Mouse (Mus musculus) neural tube, embryonic 13.5 days (tissue): ENCODE measurements around the gene Tagln3. TPM values are rescaled to one million over a fixed set of nuclear protein-coding genes. Genes with fewer than 3 reads are reported as not detected.

Experiments used
- ATAC-seq: fragments of 200-750 bp; cut with Nextera tagmentation; 2 replicates; pipeline ENCODE4 v1.8.0; 2017; ENCODE audit warnings: low read depth, mild to moderate bottlenecking, moderate TSS enrichment, moderate library complexity
- H3K27ac ChIP-seq: fragments of 300-500 bp; sonication (generic); replicated peaks from 2 replicates; pipeline ENCODE4 v1.5.1; 2015; ENCODE audit warnings: moderate library complexity, mild to moderate bottlenecking, inconsistent platforms
- H3K27me3 ChIP-seq: fragments of 300-500 bp; sonication (generic); 2 replicates; pipeline ENCODE4 v1.6.1; 2015; ENCODE audit warnings: mild to moderate bottlenecking, inconsistent platforms
- H3K36me3 ChIP-seq: fragments of 300-500 bp; sonication (generic); 2 replicates; pipeline ENCODE4 v1.6.1; 2015; ENCODE audit warnings: mild to moderate bottlenecking, inconsistent platforms
- H3K4me1 ChIP-seq: fragments of 300-500 bp; sonication (generic); replicated peaks from 2 replicates; pipeline ENCODE4 v1.6.1; 2015; ENCODE audit warnings: inconsistent platforms
- H3K4me2 ChIP-seq: fragments of 300-500 bp; sonication (generic); 2 replicates; pipeline ENCODE4 v1.6.1; 2015; ENCODE audit warnings: inconsistent platforms, mild to moderate bottlenecking, moderate library complexity
- H3K4me3 ChIP-seq: fragments of 300-500 bp; sonication (generic); 2 replicates; pipeline ENCODE4 v1.5.1; 2015; ENCODE audit warnings: mild to moderate bottlenecking, inconsistent platforms
- H3K9ac ChIP-seq: fragments of 300-500 bp; sonication (generic); 2 replicates; pipeline ENCODE4 v1.6.1; 2015; ENCODE audit warnings: moderate library complexity, mild to moderate bottlenecking, inconsistent platforms
- H3K9me3 ChIP-seq: fragments of 300-500 bp; sonication (generic); 2 replicates; pipeline ENCODE4 v1.6.1; 2016; ENCODE audit warnings: inconsistent platforms
- WGBS: fragments of 180-500 bp; shearing (Covaris S2); methylation state at CpG from one replicate; pipeline ENCODE4 v1.1.7; 2015; 5-methylcytosine and 5-hydroxymethylcytosine counted together
- polyA plus RNA-seq: library from polyadenylated mRNA; unstranded; fragments of >200 nt; fragmentation: Nextera tagmentation; extraction: Ambion mirVana; gene quantifications from 2 replicates; pipeline ENCODE4 v1.2.1, GENCODE M21; 2015

Gene Tagln3
- polyA plus RNA-seq, 1 experiment from 2014 or later = 732 TPM

DNA sequence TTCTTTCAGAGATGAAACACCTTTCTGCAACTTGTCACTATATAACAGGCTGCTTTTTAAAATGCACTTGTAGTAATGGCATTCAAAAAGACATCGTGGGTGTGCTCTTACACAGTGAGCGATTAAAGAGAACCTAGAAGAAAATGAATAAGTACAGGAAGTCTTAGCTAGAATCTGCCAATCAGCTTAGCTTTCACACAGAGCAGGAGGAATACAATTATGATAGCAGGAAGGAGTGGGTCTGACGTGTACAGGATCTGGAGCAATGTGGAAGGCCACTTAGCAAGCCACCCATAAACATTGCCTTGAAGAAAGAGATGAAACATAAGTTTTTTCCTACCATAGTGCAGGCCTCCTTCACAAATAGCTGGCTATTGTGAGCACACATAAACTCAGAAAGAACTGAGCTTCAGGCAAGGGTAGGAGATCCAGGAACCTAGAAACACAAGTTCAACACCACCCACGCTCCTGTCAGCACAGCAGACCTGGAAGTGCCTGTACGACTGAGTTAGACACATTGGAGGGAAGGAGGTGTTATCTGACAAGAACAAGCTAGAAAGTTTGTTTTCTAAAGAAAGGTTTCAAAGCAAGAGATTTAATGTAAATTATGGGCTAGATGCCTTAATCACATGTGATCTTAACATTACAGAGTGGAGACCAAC, 9.8 kb downstream of the Tagln3 start:
- no peak overlapping the region for H3K4me3 ChIP-seq
- H3K4me1 ChIP-seq = peaks cover 33% of the 10 kb centered on the region
- no peak overlapping the region for H3K27ac ChIP-seq
- H3K4me2 ChIP-seq = no peak overlapping the region
- no peak for ATAC-seq
- no peak overlapping the region for H3K9ac ChIP-seq
- H3K9me3 ChIP-seq = no peaks in the 10 kb centered on the region
- peaks cover 85% of the 10 kb centered on the region for H3K36me3 ChIP-seq
- WGBS = 86% methylated on average over 5 of the region's 5 CpGs
- H3K27me3 ChIP-seq = no peaks in the 10 kb centered on the region

DNA sequence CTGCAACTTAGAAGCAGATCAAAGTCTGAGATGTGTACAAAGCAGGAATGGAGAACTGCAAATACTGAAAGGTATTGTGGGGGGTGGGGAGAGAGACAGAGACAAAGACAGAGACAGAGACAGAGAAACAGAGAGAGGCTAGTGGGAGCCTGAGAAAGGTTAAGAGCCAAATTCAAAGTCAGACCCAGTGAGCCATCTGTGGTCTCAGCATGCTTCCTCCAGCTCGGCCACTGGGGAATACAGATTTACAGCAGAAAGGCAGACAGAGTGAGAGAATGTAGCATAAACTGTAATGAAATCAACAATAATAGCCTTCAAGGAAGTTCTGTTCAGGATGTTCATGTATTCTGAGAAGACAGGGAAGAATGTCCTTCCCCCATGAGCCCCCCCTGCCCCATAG, 10.5 kb downstream of the Tagln3 start:
- WGBS = 80% methylated on average over 1 of the region's 1 CpGs
- no peak overlapping the region for H3K4me2 ChIP-seq
- H3K27ac ChIP-seq = 0 out of 2 replicates have a peak overlapping the region, but pooled peaks have one; percentile 7
- H3K4me1 ChIP-seq = peaks cover 26% of the 10 kb centered on the region; the same call in 1 of the 2 replicates
- ATAC-seq = no peak
- no peaks in the 10 kb centered on the region for H3K9me3 ChIP-seq
- peaks cover 83% of the 10 kb centered on the region for H3K36me3 ChIP-seq
- H3K27me3 ChIP-seq = no peaks in the 10 kb centered on the region
- H3K9ac ChIP-seq = no peak overlapping the region
- no peak overlapping the region for H3K4me3 ChIP-seq

DNA sequence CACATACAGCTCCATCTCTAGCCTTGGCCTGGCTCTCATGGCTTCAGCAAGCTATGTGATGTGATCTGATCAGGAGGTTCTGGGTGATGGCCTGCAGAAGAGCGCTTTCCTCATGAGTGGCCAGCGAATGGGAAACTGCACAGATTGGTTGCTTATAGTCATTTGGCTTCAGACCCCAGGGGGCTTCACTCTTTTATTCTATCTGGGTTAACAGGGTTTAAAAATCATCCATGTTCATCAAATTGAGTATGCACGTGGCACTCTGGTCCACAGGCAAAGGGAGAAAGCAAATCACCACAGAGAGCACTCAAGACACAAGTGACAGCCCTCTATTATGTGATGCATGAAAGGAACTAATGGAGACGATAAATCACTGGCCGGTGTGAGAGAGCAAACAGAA, 11.1 kb downstream of the Tagln3 start:
- Histone ChIP-seq H3K9me3 (no peaks in the 10 kb centered on the region), H3K27me3 (no peaks in the 10 kb centered on the region), H3K4me2 (no peak overlapping the region), H3K9ac (no peak overlapping the region), H3K36me3 (peaks cover 81% of the 10 kb centered on the region), H3K4me3 (no peak overlapping the region), H3K4me1 (peaks cover 23% of the 10 kb centered on the region; the same call in 1 of the 2 replicates), H3K27ac (no peak overlapping the region)
- ATAC-seq = no peak
- 49% methylated on average over 5 of the region's 5 CpGs for WGBS

DNA sequence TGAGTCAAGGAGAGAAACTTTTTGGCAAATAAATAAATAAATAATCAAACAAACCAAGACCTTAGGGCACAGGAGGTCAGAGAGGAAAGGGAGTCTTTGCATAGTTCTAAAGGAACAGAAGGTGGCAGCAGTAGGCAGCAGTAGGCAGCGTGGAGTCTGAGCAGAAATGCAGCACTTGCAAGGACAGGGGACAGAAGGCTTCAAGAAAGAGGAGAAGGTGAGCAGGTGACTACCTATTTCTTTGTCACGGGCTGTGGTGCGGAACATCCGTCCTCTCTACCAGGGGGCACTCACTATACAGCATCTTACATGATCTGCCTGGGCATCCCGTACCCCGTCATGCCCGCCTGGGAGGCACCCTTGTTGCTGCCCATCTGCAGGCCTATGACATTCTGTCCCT, 13.1 kb downstream of the Tagln3 start:
- no peak overlapping the region for H3K4me3 ChIP-seq
- no peaks in the 10 kb centered on the region for H3K9me3 ChIP-seq
- no peak for ATAC-seq
- H3K4me2 ChIP-seq = no peak overlapping the region
- peaks cover 63% of the 10 kb centered on the region for H3K36me3 ChIP-seq
- no peak overlapping the region for H3K27ac ChIP-seq
- H3K4me1 ChIP-seq = peaks cover 23% of the 10 kb centered on the region; the same call in 1 of the 2 replicates
- no peak overlapping the region for H3K9ac ChIP-seq
- no peaks in the 10 kb centered on the region for H3K27me3 ChIP-seq
- WGBS = 74% methylated on average over 7 of the region's 7 CpGs

DNA sequence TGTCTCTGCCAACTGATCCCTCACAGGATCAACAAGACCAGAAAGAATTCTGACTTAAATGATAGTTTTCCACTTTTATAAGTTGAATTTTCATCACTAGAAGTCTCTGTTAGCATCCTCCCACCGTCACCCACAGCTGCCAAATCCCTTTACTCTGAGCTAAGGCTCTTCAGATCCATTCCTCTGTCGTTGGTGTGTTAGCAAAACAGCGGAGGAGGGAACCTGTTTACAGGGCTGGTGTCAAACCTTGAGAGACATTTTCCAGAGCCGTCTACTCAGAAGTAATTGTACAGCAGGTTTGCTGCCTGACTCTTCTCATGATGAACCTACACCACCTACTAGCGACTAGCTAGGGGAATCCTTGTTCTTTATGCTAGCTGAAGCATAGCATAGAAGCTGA, 25.1 kb downstream of the Tagln3 start:
- no peaks in the 10 kb centered on the region for H3K27me3 ChIP-seq
- H3K4me3 ChIP-seq = no peak overlapping the region
- no peak overlapping the region for H3K4me2 ChIP-seq
- no peak overlapping the region for H3K27ac ChIP-seq
- WGBS = 83% methylated on average over 5 of the region's 5 CpGs
- peaks cover 7% of the 10 kb centered on the region for H3K4me1 ChIP-seq
- H3K9me3 ChIP-seq = no peaks in the 10 kb centered on the region
- H3K36me3 ChIP-seq = no peaks in the 10 kb centered on the region
- ATAC-seq = no peak
- no peak overlapping the region for H3K9ac ChIP-seq

DNA sequence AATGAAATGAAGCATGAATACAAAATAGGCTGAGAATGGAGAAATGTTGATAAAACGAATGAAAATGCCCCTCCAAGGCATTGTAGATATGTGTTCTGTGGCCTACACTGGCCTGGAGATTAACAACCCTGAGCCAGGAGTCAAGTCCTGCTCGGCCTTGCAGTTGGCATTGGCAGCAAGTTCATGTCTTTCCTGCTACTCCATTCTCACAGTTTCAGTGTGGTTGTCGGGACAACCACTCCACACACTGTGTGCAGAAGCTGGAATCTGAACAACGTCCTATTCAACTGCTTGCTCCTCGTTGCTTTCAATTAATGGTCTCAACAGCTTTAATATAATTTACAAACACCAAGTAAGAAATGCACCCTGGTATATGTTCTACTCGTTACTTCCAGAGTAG, 26.4 kb downstream of the Tagln3 start:
- ATAC-seq = peak; percentile 60; the same call in 1 of the 2 replicates
- WGBS = 50% methylated on average over 6 of the region's 6 CpGs
- H3K4me3 ChIP-seq = no peak overlapping the region

DNA sequence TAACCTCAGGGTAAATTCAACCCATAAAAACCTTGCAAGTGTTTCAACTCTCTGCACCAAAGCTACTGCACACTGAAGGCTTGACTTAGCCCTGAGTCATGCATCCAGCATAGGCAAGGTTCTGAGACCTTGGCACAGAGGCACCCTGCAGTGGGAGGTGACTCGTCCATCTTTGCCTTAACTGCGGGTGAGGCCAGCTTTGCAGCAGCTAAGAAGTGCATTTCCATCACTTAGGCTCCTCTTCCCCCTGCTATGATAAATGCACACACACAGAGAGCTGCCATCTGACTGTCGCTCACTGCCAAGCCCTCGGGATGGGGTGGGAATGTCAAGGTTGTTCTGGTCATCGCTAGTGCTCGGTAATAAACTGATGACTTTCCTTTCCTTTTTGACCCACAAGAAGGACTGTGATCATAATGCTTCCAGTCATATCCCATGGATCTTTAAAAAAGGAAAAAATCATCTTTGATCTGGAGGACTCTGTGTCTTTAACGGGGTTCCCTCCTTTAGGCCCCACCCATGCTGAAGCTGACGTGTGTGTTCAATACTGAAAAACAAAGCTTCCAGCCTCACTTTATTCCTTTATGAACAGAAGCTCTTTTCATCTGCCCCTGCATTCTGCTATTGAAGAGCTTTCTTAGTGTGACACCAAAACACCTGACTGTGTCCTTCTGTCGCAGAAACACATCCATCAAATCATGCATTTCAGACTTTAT, 28.8 kb downstream of the Tagln3 start:
- Histone ChIP-seq H3K27me3 (no peaks in the 10 kb centered on the region), H3K9ac (no peak overlapping the region), H3K27ac (no peak overlapping the region), H3K9me3 (no peaks in the 10 kb centered on the region), H3K36me3 (no peaks in the 10 kb centered on the region), H3K4me2 (no peak overlapping the region), H3K4me1 (peaks cover 9% of the 10 kb centered on the region), H3K4me3 (no peak overlapping the region)
- WGBS = 67% methylated on average over 9 of the region's 9 CpGs
- peak; percentile 41; the same call in 1 of the 2 replicates for ATAC-seq

More for the DNA sequence above, 26.4 kb downstream of the Tagln3 start:
- H3K27ac ChIP-seq = no peak overlapping the region
- H3K9me3 ChIP-seq = no peaks in the 10 kb centered on the region
- no peaks in the 10 kb centered on the region for H3K27me3 ChIP-seq
- H3K9ac ChIP-seq = no peak overlapping the region
- H3K36me3 ChIP-seq = no peaks in the 10 kb centered on the region
- H3K4me1 ChIP-seq = peaks cover 7% of the 10 kb centered on the region
- H3K4me2 ChIP-seq = no peak overlapping the region

DNA sequence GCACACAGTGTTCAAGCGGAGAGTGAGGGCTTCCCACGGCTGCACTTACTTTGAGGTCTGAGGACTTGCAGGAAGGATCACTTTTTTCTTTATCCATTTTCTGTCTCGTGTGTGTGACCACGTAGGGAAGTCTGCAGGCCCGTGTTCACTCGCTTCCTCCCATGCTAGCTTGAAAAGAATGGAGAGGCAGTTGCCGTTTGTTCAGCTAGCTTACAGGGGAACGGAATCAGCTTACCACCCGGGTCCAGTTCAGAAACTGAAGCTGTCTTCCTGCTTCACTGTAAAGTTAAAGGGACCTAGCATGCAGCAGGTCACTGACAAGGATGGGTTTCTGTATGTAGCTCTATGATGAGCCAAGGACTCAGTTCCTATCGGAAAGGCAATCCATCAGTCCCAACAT, 30.9 kb downstream of the Tagln3 start, which contains the start of gene Tmprss7:
Gene Tmprss7 (minus strand): TSS at position 101 of the 400 bp plus-strand sequence.
- H3K27ac ChIP-seq = no peak within 1 kb of the TSS
- no peak for ATAC-seq
- H3K4me3 ChIP-seq = no peak within 1 kb of the TSS
- peaks cover 17% of the 10 kb centered on the region for H3K4me1 ChIP-seq
- no peak within 1 kb of the TSS for H3K4me2 ChIP-seq
- no peak within 1 kb of the TSS for H3K9ac ChIP-seq
- H3K9me3 ChIP-seq = no peaks in the 10 kb centered on the region
- no peaks in the 10 kb centered on the region for H3K27me3 ChIP-seq
- H3K36me3 ChIP-seq = no peaks in the 10 kb centered on the region
- WGBS = 77% methylated on average over 10 of the region's 10 CpGs

DNA sequence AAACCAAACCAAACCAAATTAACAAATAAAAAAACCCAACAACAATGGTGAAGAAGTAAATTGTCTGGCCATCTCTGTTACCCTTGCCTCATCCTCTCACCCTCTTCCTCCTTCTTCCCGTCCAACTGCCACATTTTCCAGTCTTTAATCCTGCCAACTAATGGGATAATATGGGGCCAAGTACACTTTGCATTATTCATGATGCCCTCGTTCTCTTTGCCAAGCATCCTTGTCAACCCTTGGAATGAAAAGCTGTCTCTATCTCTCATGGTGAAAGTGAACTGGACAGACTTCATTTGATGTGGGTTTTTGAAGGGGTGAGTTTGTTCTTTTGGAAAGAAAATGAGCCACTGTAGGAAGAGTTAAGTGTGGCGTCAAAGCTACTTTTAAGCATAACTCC, 31.6 kb downstream of the Tagln3 start:
- Histone ChIP-seq H3K27me3 (no peaks in the 10 kb centered on the region), H3K9me3 (no peaks in the 10 kb centered on the region), H3K4me1 (peaks cover 17% of the 10 kb centered on the region), H3K9ac (no peak overlapping the region), H3K36me3 (no peaks in the 10 kb centered on the region), H3K4me3 (no peak overlapping the region), H3K4me2 (no peak overlapping the region), H3K27ac (no peak overlapping the region)
- WGBS = 47% methylated on average over 3 of the region's 3 CpGs
- no peak for ATAC-seq

DNA sequence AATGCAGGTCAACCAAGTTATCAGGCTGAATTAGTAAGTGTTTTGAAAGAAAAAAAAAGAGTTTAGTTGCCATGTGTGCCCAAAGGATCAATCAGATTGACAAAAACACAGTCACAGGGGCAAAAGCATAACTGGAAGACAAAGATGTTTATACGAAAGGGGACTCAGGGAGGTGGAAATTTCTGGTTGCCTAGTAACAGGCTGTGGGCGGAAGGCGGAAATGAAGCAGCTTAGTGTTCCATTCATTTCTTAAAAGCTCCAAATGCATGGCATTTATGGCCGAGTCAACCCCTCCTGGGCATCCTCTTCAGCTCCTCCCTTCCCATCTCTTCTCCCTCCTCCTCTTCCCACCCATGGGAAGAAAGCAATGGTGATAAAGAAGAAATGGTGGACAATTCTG, 34.2 kb downstream of the Tagln3 start:
- H3K9ac ChIP-seq = no peak overlapping the region
- H3K4me1 ChIP-seq = peaks cover 12% of the 10 kb centered on the region
- H3K36me3 ChIP-seq = no peaks in the 10 kb centered on the region
- H3K27me3 ChIP-seq = no peaks in the 10 kb centered on the region
- peak; percentile 87; the same call in 1 of the 2 replicates for ATAC-seq
- 12% methylated on average over 4 of the region's 4 CpGs for WGBS
- peak overlapping the region; percentile 24; the same call in 1 of the 2 replicates for H3K4me2 ChIP-seq
- peak overlapping the region; percentile 74 for H3K27ac ChIP-seq
- no peak overlapping the region for H3K4me3 ChIP-seq
- H3K9me3 ChIP-seq = no peaks in the 10 kb centered on the region

DNA sequence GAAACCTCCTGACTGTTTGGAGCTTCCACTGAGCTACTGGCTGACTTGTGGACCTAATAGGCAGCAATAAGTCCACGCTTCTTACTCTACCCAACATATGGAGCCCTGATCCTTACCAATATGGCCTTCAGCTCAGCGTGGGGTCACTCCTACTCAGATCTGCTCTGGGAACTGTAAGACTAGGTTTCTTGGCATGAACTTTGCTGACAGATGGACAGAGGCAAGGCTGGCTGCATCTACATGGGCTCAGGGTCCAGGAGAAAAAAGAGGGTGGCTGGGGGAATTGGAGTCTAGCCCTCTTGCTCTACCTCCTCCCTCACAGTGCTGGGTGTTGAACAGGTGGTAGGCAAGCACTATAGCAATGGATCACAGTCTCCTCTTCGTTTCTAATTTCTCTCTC, 37.6 kb downstream of the Tagln3 start:
- H3K36me3 ChIP-seq = no peaks in the 10 kb centered on the region
- H3K4me1 ChIP-seq = peaks cover 10% of the 10 kb centered on the region
- no peaks in the 10 kb centered on the region for H3K9me3 ChIP-seq
- no peak overlapping the region for H3K4me2 ChIP-seq
- no peaks in the 10 kb centered on the region for H3K27me3 ChIP-seq
- ATAC-seq = no peak
- no peak overlapping the region for H3K4me3 ChIP-seq
- 84% methylated on average over 3 of the region's 3 CpGs for WGBS
- H3K9ac ChIP-seq = no peak overlapping the region
- H3K27ac ChIP-seq = no peak overlapping the region

DNA sequence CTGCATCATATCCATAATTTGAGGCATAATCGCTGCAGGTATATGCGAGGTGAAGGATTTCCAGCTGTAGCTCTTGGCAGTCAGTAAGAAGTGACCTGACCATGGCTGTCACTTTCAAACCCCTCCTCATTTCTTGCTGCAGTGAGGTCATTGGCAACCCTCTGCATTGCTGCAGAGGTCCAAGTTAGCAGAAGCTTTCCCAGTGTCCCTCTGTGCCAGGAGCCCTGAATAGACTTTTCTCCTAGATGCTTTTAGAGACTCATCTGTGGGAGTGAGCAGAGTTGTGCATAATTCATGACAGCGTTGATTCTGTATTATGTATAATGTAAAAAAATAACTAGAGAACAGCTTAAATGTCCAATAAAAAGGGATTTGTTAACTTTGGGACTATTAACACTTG, 39.1 kb downstream of the Tagln3 start:
- H3K4me1 ChIP-seq = peaks cover 5% of the 10 kb centered on the region
- 70% methylated on average over 3 of the region's 3 CpGs for WGBS
- H3K36me3 ChIP-seq = no peaks in the 10 kb centered on the region
- H3K9me3 ChIP-seq = no peaks in the 10 kb centered on the region
- H3K4me3 ChIP-seq = no peak overlapping the region
- H3K27ac ChIP-seq = no peak overlapping the region
- H3K4me2 ChIP-seq = no peak overlapping the region
- no peak for ATAC-seq
- no peaks in the 10 kb centered on the region for H3K27me3 ChIP-seq
- no peak overlapping the region for H3K9ac ChIP-seq
